Mouse (Mus musculus) cerebellum, postnatal 4 days (tissue): Measurements from ENCODE around the gene Glrx3.
"Not testable (repeated sequence)": the region's sequence is repeated elsewhere in the genome, so short reads cannot be mapped to it uniquely, and the experiment has no call there.

Experiments used
- DNase-seq, 2 experiments: peaks; one replicate each; pipeline ENCODE4 v3.0.0; 2022; ENCODE audit warnings: low spot score in 2 of 2, mixed read lengths in 1 of 2

Glrx3 gene

DNA sequence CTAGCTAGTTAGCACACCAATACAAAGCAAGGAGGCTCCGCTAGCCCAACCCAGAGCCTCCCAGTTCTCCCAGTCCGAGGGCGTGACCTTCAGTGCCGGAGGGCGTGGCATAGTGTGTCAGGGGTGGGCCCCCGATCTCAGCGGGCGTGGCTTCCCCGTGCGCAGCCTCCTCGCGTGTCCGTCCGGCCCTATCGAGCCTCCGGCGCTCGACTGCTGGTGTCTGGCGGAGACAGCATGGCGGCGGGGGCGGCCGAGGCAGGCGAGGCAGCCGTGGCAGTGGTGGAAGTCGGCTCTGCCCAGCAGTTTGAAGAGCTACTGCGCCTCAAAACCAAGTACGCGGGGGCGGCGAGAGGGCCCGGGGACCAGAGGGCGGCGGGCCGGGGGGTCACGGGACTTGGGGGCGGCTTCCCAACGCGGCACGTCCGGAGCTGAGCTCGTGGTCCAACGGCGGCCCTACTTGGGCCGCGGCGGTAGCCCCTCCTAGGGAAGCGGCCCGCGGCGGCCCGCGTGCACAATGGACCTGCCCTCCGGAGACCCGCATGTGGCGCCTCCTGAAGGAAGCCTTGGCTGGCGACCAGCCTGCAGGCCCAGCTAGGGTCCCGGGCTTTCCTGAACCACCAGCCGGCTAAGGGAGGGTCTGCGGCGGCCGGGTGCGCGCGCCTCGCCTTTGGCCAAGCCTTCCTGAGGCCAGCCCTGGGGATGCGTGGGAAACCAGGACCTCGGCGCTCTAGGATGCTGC is at the start of gene Glrx3:
Gene Glrx3, plus strand, starts transcription at position 175 of the 739 bp plus-strand sequence.
- DNase-seq = peak; percentile 80 to 87

DNA sequence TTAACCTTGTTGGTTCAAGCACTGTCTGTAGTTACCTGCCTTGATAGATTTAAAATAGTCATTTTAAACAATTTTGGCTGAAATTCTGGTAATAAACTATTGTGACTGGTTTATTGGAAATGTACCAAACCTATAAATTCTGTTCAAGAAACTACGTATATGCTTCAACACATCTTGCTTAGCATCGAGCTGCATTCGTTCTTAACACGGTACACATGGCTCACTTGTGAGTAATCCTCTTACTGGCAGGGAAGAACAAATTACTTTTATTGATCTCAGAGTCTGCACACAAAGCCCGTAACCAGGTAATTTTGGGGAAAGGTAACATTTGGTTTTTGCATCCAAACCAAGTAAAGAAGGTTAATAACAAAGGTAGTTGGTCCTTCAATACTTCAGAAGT is 49.6 kb upstream of the Glrx3 start:
- no peak for DNase-seq

GRCm38 (mm10) chr7:137395421-137395820 is 42.0 kb upstream of the Glrx3 start:
- DNase-seq = no peak

- no peak for DNase-seq
Measured at GRCm38 (mm10) chr7:137397361-137397910, 40.0 kb upstream of the Glrx3 start.

GRCm38 (mm10) chr7:137398973-137399372 is 38.4 kb upstream of the Glrx3 start:
- DNase-seq = no peak

DNA sequence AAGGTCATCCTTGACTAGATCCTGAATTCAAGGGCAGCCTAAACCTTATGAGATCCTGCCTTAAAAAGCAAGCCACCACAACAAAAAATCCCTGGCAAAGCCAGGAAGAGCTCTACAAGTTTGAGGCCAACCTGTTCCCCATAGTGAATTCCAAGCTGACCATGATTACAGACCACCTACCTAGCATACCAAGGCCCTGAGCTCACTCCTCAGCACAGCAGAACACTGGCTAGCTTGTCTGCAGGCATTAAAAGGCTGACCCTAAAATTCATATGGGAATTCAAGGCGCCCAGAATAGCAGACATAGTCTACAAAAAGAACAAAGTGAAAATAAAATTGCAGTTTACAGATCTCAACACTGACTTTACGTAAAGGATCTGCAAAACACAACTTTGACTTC is 33.3 kb upstream of the Glrx3 start:
- DNase-seq = no peak

DNA sequence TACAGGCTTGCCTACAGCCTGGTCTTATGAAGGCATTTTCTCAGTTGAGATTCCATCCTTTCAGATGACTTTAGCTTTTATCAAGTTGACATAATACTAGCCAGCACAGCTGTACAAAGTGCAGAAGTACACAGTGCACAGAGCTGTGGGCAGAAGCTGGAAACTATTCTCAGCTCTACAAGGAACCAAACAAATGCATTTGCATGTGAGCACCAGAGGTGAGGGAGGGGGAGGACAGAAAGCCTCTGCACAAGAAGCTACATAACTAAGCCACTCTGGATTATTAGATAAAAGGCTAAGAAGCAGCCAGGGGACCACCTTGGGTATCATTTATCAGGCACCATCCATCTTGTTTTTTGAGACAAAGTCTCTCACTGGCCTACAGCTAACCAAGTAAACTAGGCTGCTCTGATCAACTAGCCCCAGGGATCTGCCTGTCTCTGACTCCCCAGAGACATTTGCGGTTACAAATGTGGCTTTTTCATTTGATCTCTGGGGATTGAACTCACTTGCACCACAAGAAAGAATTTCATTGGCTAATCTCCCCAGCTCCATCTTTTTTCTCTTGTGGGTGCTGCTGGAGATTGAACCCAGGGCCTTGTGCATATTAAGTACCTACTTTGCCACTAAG is 29.9 kb upstream of the Glrx3 start:
- no peak for DNase-seq

DNA sequence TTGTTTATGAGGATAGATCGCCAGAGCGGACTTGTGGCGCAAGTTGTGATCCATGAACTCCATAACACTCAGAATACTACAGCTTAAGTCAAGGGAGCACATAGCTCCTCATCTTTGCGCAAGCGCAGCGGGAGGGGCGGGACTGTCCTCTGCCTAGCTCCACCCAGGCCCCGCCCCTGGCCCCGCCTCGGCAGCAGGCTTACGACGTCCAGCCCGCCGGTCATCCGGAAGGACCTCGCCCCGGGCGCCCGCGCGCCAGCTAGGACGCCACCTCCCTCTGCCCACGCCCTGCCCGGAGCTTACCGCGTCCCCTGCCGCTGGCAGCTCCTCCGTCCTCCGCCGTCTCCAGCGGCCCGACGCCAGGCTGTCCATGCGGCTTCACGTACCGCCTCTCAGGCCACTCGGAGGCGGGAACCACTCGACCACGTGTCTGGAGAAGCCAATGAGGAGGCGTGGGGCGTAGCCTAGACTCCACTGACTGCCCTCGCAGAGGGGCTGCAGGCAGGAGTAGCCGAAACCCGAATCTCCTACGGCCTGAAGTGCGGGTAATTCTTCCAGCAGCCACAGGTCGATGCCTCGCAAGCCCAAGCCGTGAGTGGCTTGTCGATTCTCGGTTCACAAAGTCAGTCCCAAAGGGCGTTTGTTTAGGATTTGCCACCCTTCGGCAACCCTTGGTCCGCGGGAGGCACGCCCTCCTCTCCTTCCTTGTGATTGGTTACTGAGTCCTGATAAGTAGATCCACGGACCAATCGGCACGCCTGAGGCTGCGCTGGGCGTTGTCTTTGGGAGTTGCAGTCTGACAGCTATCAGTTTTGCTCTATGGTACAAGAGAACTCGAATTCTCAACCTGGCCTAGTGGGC is 26.8 kb upstream of the Glrx3 start, which contains the start of gene 9430038I01Rik:
Gene 9430038I01Rik, minus strand, starts transcription at position 426 of the 861 bp plus-strand sequence.
- DNase-seq = peak; percentile 85 to 96

GRCm38 (mm10) chr7:137414710-137415109 is 22.7 kb upstream of the Glrx3 start:
- DNase-seq = no peak

GRCm38 (mm10) chr7:137420550-137420949 is 16.9 kb upstream of the Glrx3 start:
- DNase-seq = no peak

DNA sequence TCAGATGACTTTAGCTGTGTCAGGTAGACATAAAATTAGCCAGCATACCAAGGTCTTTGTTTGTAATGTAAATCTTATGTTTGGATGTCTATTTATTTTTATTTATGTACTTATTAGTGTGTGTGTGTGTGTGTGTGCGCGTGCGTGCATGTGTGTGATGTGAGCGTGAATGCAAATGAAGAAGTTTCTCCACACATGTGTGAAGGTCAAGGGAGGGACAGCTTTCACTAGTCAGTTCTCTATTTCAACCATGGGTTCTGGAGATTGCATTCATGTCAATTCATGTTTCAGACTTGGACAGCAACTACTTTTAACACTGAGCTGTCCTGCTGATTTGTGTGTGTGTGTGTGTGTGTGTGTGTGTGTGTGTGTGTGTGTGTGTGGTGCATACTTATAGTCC is 16.2 kb upstream of the Glrx3 start:
- DNase-seq = no peak

DNA sequence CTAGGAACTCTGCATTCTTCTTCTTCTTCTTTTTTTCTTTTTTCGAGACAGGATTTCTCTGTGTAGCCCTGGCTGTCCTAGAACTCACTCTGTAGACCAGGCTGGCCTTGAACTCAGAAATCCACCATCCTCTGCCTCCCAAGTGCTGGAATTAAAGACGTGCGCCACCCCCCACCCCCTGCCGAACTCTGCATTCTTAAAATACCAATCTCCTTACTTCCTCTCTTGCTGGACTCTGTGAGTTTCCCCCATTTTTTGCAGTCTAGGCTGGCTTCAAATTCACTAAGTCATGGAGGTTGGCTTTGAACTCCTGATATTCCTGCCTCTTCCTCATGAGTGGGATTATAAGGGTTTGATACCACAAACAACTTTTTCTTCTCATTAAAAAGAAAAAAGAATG is 10.7 kb upstream of the Glrx3 start:
- no peak for DNase-seq

DNA sequence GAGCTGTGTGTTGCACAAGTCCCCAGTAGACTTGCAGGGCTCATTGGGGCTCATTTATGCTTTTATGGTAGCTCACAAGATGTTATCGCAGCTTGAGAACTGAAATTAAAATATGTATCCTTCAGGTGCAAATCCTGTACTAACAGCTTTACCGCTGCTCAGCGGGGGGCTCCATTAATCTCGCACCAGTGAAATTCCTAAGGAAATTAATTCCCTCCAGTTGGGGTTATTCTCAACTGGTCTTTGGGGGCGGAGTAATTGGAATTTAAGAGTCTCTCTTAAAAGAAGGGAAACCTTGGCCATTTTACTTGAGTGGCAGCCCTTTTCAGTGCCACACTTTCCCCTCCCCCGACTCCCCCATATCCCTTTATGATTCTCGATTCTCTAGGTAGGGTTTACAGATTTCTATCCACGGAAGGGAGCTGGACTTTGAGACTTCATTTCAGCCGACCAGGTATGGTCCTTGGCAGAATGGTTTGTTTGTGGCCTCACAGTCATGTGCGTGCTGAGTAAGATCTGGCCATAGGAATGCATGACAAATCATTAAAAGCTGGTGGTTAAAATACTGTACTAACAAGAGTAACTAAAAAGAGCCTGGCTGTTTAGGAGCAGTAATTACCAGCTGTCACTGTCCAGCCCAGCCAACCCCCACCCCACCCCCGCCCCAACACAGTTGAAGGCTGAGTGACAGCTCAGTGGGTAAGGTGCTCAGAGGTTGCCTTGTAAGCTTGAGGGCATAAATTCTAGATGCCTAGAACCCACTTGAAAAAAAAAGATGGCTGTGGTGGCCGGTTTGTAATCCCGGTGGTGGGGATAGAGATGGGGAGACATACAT is 5.4 kb upstream of the Glrx3 start:
- DNase-seq = no peak

DNA sequence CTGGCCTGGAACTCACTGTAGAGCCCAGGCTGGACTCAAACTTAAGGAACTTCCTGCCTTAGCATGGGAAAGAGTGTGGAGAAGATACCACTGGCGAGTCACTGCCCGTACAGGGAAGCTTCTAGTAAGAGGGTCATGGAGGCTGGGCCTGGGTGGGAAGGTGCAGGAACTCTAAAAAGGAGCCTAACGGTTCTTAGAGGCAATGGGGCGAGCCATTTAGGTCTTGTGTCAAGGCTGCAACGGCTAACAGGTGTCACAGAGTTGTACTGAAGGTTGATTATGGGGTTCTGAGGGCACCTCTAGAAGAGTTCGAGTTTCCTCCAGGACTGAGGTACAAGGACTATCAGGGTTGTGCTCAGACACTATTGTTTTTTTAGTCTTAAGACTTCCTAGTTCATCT is 513 bp upstream of the Glrx3 start:
- no peak for DNase-seq

DNA sequence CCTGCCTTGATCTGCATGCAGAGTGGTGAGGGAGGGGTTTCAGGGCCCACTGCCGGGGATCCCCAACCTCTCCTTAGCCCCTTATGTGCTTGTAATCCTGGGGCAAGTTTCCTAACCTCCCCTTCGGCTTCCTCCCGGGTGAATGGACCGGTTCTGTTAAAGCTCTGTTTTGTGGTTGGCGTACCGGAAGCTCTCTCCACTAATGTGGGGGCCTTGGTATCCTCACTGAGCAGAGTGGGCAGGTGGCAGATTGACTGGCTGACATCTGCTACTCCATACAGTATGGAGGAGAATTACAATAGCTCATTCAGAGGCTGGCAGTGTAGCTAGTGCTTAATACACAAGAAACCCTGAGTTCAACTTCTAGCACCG is 751 bp downstream of the Glrx3 start:
- no peak for DNase-seq

DNA sequence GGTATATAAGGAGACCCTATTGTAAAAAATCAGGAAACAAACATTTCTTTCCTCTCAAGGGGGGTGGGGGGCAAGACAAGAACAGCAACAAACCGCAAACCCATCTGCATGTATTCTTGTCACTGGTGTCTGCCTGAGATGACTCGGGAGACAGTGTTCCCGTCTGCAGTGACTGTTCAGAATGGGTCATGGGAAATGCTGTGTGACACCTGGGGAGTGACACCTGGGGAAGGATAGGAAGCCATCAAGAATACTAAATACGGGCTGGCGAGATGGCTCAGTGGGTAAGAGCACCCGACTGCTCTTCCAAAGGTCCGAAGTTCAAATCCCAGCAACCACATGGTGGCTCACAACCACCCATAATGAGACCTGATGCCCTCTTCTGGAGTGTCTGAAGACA is 1.5 kb downstream of the Glrx3 start:
- DNase-seq = not testable (repeated sequence)

- DNase-seq = no peak
Measured at GRCm38 (mm10) chr7:137442951-137443350, 5.5 kb downstream of the Glrx3 start.

DNA sequence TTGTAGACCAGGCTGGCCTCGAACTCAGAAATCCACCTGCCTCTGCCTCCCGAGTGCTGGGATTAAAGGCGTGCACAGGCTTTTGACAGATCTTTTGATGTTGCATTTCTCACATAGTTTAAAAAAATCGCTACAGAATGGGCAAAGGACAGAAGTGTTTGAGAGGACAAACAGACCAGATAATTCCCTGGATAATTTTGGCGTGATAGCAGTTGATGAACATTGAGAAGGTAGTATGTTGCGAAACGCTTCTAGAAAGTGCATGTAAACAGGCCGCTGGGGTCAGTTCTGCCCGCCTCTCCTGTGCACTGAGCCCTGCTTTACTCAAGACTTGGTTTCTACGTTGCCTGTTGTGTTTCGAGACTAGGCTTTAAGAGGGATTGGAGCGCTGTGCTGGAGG is 7.9 kb downstream of the Glrx3 start:
- DNase-seq = no peak

DNA sequence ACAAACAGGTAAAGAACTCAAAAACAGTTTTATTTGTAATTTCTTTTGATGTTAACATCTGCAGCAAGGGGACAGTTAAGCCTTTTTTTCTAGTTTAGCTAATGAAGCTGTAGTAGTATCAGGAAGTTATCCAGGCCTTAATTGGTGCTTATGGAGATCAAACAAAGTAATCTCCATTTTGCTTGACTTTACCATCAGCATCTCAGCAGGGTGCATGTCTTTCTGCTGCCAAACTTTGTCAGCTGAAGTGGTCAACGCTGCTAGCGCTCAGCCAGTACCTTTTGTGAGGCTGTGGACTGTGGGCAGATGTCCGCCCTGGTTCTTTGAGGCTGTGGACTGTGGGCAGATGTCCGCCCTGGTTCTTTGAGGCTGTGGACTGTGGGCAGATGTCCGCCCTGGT is 24.0 kb downstream of the Glrx3 start:
- DNase-seq = no peak

DNA sequence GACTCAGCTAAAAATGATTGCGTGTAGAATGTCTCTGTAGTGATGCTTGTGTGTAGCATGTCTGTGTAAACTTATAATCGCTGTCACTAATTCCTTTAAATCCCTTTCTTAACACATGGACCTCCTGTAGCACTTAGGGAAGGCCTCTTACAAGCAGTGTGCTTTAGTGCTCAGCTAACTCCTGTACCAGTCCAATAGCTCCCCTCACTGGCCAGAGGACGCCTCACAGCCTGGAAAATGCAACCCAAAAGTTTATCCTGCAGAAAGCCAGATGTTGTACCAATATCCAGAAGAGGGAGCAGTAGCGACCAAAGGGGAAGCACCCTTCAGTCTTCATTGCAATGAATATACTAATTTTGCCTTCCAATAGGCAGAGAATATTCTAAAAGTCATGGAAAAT is 30.8 kb downstream of the Glrx3 start:
- peak in 1 of 2 experiments; percentile 59 for DNase-seq

DNA sequence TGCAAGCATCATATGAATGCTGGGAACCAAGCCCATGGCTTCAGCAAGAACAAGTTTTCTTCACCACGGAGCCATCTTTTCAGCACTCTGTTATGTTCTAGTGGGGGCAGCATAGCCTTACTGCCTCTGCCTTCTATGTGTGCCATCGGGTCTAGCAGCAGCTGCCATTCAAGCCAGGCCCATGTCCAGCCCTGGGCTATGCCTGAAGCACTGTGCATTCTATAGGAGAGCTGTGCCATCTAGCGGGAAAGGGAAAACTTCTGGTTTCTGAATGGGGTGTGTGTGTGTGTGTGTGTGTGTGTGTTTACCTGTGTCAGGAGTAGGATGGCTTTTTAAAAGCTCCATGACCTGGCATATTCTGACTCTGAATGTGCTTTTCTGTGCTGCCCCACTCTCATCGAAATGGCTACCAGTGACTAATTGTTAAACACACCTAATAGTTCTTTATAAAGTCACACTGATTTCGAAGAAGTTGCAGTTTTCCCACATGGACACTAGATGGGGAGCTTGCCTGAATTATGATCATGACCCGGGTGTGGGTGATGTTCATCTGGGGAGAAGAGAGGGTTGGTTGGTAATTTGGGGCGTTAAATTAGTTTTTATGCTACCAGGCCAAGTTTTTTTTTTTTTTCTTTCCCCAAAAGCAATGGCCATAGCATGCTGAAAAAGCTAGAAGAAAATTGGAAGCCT is 34.2 kb downstream of the Glrx3 start:
- DNase-seq = no peak
